Mouse (Mus musculus): Measurements from ENCODE around the gene Iqck. TPM values are rescaled to one million over a fixed set of nuclear protein-coding genes. Genes with fewer than 3 reads are reported as not detected.

The Iqck gene
- total RNA-seq, 2 experiments from 2014 or later = 0.59 to 0.63 TPM

GRCm38 (mm10) chr7:118991341-118991884 is 135.9 kb downstream of the Iqck start:
- DNase-seq = no peak

- no peak for DNase-seq
Observed at GRCm38 (mm10) chr7:118992080-118992560, 136.6 kb downstream of the Iqck start.

GRCm38 (mm10) chr7:118992623-118993405 is 137.3 kb downstream of the Iqck start:
- DNase-seq = no peak

- DNase-seq = no peak
Observed at GRCm38 (mm10) chr7:118993597-118994230, 138.2 kb downstream of the Iqck start.

GRCm38 (mm10) chr7:118994231-118994842 is 138.8 kb downstream of the Iqck start:
- DNase-seq = peak; percentile 36

- peak; percentile 94 for DNase-seq
Observed at GRCm38 (mm10) chr7:118995007-118995406, 139.5 kb downstream of the Iqck start, which contains the start of gene Gprc5b. Gprc5b (minus strand) TSS chr7:118995211.

GRCm38 (mm10) chr7:118995671-118996070 is 140.1 kb downstream of the Iqck start:
- DNase-seq = no peak

- DNase-seq = peak; percentile 76
Observed at GRCm38 (mm10) chr7:118996137-118996837, 140.7 kb downstream of the Iqck start.

GRCm38 (mm10) chr7:118999857-119000256 is 144.3 kb downstream of the Iqck start:
- no peak for DNase-seq

- DNase-seq = no peak
Observed at GRCm38 (mm10) chr7:119001965-119002364, 146.4 kb downstream of the Iqck start.

- DNase-seq = no peak
Observed at GRCm38 (mm10) chr7:119002501-119002900, 146.9 kb downstream of the Iqck start.

- DNase-seq = peak; percentile 74
Observed at GRCm38 (mm10) chr7:119010854-119011529, 155.4 kb downstream of the Iqck start.

- no peak for DNase-seq
Observed at GRCm38 (mm10) chr7:119015736-119016135, 160.2 kb downstream of the Iqck start.

- DNase-seq = peak; percentile 43
Observed at GRCm38 (mm10) chr7:119019537-119019936, 164.0 kb downstream of the Iqck start.

Other genes with a start within 250 kb of the Iqck start
- 10 to 100 TPM; 31.5 to 32.5 TPM for gene Gde1, start 150.0 kb upstream of the Iqck start, total RNA-seq (2021)
- 1 to 10 TPM; 4.0 to 5.5 TPM for gene Ccp110, start 143.2 kb upstream of the Iqck start, total RNA-seq (2021)
- gene Vps35l, start 115.5 kb upstream of the Iqck start, total RNA-seq (2021) = 10 to 100 TPM; 30.3 to 35.5 TPM
- 10 to 100 TPM; 25.3 to 27.2 TPM for gene Knop1, start 502 bp downstream of the Iqck start, total RNA-seq (2021)
- gene Gprc5b, start 139.5 kb downstream of the Iqck start, total RNA-seq (2021) = 10 to 100 TPM; 34.9 to 36.6 TPM

All from gastrocnemius, postnatal 10 days (tissue).